Mouse (Mus musculus) lung, adult 2 months (tissue): ENCODE measurements at regions not wholly inside any gene's neighbourhood (a gene's known extent, or its start where the extent isn't known, plus 50 kb on each side); places are given as distances from the start of the nearest gene placed in this dataset.

ENCODE experiments used
- CTCF ChIP-seq: fragments of 200-500 bp; IDR thresholded peaks from 2 replicates; pipeline ENCODE4 v1.5.1; 2011; ENCODE audit warnings: mild to moderate bottlenecking, low read length, control low read depth; ENCODE audit not compliant: insufficient read depth
- POLR2A ChIP-seq: fragments of 200-500 bp; IDR thresholded peaks from 2 replicates; pipeline ENCODE4 v1.6.1; 2011; ENCODE audit warnings: low read depth, mild to moderate bottlenecking, control low read depth, low read length, borderline replicate concordance; ENCODE audit errors: extremely low read depth

DNA sequence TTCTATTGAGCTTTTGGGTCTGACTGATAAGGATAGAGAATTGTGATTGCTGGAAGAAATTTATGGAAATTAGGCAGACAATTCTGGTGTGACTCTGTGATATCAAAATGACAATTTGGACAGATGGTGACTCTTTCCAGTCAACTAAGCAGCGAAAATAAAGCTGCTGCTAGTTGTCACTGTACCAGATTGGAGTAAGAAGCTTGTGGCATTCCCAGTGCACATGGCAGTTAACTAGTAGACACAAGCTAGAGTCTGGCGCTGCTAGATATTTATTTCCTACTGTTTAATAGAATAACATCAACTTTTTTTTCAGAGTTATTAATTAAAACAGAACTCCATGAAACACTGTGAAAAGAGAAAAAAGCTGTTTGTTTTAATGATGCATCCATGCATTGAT is 1432.9 kb upstream of the Sel1l start:
- TF ChIP-seq CTCF = no peak
- no peak for TF ChIP-seq POLR2A
